Mouse (Mus musculus) left cerebral cortex, postnatal 36 days (tissue): ENCODE measurements around the gene Cenpc1. TPM values are rescaled to one million over a fixed set of nuclear protein-coding genes. Genes with fewer than 3 reads are reported as not detected.

ENCODE experiments used
- DNase-seq, 2 experiments: peaks; one replicate each; pipeline ENCODE4 v3.0.0; 2021 to 2022; ENCODE audit warnings: low spot score in 2 of 2, mixed read lengths in 1 of 2
- intact Hi-C: fragments of 180-260 bp; cut with DNase I; formaldehyde crosslinking; loops from one replicate; pipeline ENCODE4 v1.15.1; 2025
- total RNA-seq, 2 experiments: library from RNA; stranded (reverse); gene quantifications; 2 replicates each; pipeline ENCODE4 v1.2.3; 2021

The Cenpc1 gene
- total RNA-seq = 10 to 100 TPM; 20.3 to 24.2 TPM

GRCm38 (mm10) chr5:86065101-86065875 lies at the start of gene Cenpc1:
Gene Cenpc1 (minus strand): TSS chr5:86065583.
- DNase-seq = peak; percentile 91 to 92
- intact Hi-C loops = loop anchor here (5.0 kb wide), 2 partner anchors 47 to 107 kb away; partner anchors contain the start of gene Uba6

DNA sequence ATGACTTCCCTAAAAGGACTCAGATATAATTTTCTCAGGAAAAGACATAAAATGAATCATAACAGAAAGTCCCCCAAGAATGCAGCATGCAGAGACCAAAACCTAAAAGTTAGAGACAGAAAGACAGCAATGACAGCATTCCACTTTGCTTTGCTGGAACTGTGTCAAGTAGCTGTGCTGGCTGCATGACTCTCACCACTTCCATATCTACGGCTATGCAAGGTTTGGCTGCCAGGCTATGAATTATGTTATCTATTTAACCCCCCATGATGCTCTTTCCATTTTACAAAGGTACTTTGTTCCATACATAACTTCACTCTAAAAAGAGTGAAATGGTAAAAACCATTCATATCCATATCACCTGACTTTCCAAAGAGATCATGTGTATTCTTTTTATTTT lies 48.6 kb upstream of the Cenpc1 start:
- DNase-seq = no peak
- intact Hi-C loops = loop anchor here (5.0 kb wide), 1 partner anchor 47 kb away; the partner anchor contains the start of gene Cenpc1

DNA sequence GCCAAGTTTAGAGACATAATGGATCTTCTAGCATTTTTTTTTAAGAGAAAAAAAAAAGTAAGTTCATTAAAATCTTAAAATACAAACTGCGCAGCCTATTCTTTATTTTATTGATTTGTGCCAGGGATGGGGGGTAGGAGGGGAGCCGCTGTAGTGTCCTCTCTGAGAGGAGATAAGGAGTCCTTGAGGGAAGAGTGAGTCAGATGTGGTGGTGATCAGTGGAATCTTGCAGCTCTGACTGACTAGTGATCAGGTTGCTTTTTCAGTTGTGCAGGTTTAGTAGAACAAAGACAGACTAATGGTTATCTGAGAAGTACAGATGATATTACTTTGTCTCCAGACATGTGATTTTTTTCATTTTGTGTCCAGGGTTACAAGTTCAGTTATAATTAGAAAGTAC lies 47.7 kb upstream of the Cenpc1 start:
- intact Hi-C loops = loop anchor here (5.0 kb wide), 1 partner anchor 46 kb away; the partner anchor contains the start of gene Cenpc1
- DNase-seq = no peak

DNA sequence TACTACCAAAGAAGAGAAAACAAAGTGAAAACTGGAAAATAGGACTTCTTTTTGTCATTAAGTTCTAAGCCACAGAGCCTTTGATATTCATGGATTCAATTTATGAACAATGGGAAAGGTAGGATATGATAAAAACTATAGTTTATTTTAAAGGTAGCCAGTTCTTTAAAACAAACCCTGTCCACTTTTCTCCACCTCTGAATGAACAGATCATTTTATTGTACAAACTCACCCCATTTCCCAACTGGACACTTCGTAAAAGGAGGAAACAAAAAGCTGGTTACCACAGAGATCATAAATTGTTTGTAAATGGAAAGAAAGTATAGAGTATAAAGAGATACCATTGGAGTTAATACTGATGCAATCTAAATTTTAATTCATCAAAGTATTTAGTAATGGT lies 45.7 kb upstream of the Cenpc1 start:
- intact Hi-C loops = loop anchor here (5.0 kb wide), 1 partner anchor 44 kb away; the partner anchor contains the start of gene Cenpc1
- no peak for DNase-seq

- intact Hi-C loops = no loop called here
- no peak for DNase-seq
Measured at GRCm38 (mm10) chr5:86106610-86107009, 41.2 kb upstream of the Cenpc1 start.

- DNase-seq = no peak
- intact Hi-C loops = no loop called here
Measured at GRCm38 (mm10) chr5:86102176-86102575, 36.8 kb upstream of the Cenpc1 start.

GRCm38 (mm10) chr5:86100621-86101020 lies 35.2 kb upstream of the Cenpc1 start:
- DNase-seq = no peak
- intact Hi-C loops = no loop called here

- no peak for DNase-seq
- intact Hi-C loops = no loop called here
Measured at GRCm38 (mm10) chr5:86098988-86099387, 33.6 kb upstream of the Cenpc1 start.

DNA sequence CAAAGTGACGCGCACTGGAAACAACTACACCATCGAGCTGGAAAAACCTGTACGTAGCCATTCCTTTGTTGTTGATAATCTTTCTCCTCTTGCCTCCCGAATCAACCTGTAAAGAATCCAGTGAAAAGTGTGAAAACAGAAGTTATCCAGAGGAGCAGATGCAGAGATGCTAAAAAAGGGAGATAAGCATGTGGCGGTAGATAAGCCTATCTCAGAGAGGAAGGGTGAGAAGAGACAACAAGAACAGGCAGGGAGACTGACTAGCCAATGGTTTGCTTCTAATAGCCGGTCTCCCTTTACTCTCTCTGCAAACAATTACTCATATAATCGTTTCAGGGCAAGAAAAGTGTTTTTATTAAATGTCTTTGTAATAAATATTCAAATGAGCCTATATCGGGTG lies 29.4 kb upstream of the Cenpc1 start:
- intact Hi-C loops = no loop called here
- no peak for DNase-seq

GRCm38 (mm10) chr5:86086751-86087150 lies 21.4 kb upstream of the Cenpc1 start:
- intact Hi-C loops = no loop called here
- DNase-seq = no peak

DNA sequence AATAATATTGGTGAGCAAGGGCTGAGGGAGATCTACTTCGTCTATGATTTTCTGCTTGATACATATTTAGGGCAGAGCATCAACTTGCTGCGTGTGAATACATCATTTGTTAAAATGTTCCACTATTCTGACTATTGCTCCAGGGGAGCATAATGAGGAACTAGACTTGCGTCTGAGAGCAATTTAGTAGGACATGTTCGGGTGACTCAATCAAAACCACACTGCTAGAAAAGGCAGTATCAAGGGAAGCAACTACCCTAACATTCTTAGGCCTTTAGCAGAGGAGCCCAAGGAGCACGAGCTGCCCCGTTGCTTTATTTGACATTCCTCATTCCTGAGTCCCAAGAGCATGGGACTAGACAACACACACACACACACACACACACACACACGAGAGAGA lies 19.6 kb upstream of the Cenpc1 start:
- DNase-seq = no peak
- intact Hi-C loops = no loop called here

DNA sequence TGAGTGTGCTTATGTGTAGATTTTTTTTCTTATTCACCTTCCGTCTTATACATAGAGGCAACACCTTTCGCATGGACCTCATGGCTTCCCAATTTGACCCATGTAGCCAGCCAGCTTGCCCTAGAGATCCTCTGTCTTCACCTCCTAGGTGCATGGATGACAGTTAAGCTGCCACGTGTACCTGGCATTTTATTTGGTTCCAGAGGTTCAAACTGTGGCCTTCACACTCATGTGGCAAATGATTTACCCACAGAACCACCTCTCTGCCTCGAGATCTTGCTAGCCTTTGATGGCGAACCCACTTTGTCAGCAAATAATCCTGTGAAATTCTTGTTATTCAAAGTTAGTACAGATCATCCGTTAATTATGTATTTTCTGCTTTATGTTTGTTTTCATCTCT lies 18.6 kb upstream of the Cenpc1 start:
- no peak for DNase-seq
- intact Hi-C loops = no loop called here

DNA sequence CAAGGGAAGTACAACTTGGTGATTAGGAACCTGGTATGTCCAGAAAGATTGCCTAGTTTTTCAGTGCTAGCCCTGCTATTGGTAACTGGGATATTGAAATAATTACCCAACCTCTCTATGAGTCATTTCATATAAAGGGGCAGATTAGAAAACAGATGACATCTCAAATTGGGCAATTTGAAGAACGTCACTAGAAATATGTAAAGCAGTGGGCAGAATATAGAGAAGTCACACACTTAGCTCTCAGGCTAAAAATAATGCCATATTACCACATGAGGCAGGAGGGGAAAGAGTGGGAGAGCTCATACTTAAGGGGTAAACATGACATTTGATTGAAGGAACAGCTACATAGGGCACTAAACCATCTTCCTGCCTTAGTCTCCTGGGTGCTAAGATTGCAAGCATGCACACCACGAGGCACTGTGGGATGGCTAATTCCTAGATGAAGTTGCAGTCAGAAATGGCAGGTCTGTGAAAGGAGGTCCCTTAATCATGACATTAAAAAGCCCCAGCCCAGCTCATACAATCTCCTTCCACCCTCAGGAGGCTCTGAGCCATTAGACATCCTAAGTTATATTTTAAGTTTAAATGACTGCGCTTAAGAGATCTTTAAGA lies 13.4 kb upstream of the Cenpc1 start:
- intact Hi-C loops = no loop called here
- no peak for DNase-seq

- intact Hi-C loops = no loop called here
- DNase-seq = no peak
Measured at GRCm38 (mm10) chr5:86072756-86073386, 7.5 kb upstream of the Cenpc1 start.

DNA sequence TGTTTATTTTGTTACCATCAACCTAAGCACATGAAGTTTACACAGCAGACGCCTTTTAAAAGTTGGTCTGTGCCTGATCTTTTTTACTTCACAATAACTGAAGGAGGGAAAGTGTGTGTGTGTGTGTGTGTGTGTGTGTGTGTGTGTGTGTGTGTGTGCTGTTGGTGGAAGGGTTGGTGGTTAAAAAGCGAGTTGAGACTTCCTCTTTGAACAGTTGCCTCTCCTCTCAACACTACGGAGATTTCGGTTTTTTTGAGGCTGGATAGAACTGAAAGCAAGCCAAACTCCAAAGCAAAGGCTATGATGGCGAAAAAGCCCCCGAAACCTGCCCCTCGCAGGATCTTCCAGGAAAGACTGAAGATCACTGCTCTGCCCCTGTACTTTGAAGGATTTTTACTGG lies 6.2 kb upstream of the Cenpc1 start, which contains the start of gene Stap1:
TSS of gene Stap1 (plus strand) at position 209 of the 400 bp plus-strand sequence.
- DNase-seq = no peak
- intact Hi-C loops = no loop called here

- no peak for DNase-seq
- intact Hi-C loops = loop anchor here (5.0 kb wide), 2 partner anchors 43 to 103 kb away; partner anchors contain the start of gene Uba6
Measured at GRCm38 (mm10) chr5:86069121-86069520, 3.7 kb upstream of the Cenpc1 start.

DNA sequence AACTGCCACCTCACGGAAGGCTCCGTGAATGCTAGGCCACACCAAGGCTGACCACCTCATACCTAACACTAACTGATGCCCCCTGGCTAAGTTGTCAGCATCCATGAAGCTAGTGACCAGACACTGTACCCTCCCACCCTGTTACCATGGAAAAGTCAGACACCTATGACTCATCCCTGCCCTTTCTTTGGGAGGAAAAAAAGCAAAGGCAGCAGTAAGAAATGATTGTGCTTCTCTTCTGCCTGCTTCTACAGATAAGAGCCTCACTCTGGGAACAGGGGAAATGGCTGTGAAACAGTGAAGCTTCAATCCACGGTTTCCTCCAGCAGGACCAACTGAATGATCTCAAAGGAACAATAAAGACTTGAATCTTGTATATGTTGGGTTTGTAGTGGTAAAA lies 3.1 kb upstream of the Cenpc1 start:
- DNase-seq = no peak
- intact Hi-C loops = loop anchor here (5.0 kb wide), 2 partner anchors 44 to 104 kb away; partner anchors contain the start of gene Uba6

GRCm38 (mm10) chr5:86066551-86066929 lies 1.2 kb upstream of the Cenpc1 start:
- DNase-seq = peak; percentile 79 to 85
- intact Hi-C loops = loop anchor here (5.0 kb wide), 2 partner anchors 46 to 106 kb away; partner anchors contain the start of gene Uba6

DNA sequence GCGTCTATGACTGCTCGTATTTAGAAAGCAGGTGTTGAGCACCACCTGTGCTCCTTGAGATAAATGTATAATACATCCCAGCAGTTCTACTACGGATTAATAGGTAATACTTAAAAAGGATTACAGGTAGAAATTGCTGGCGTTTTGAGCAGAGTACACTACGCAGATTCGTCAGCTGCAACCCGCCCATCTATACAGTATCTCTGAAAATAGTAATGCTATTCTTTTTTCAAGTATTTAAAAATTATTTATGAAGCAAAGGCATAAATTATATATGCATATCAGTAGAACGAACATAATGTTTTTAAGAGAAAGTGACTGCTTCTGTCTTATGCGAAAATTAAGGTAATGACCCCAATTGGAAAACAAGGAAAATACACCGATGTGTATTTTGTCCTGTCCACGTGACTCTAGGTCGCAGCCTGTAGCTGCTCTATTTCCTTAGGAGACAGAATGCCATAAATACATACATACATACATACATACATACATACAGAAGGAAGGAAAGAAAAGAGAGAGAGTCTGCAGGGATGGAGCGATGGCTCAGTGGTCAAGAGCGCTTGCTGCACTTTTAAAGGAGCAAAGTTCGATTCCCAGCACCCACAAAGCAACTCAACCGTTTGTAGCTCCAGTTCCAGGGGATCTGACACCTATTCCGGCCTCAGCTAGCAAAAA lies 630 bp upstream of the Cenpc1 start:
- no peak for DNase-seq
- intact Hi-C loops = loop anchor here (5.0 kb wide), 2 partner anchors 46 to 106 kb away; partner anchors contain the start of gene Uba6

- intact Hi-C loops = no loop called here
Measured at GRCm38 (mm10) chr5:86063501-86063900, 1.9 kb downstream of the Cenpc1 start.

More at GRCm38 (mm10) chr5:86063501-86063900, 1.9 kb downstream of the Cenpc1 start:
- no peak for DNase-seq
